Mouse (Mus musculus) heart, embryonic 13.5 days (tissue): Measurements from ENCODE around the gene Txndc9. TPM values are rescaled to one million over a fixed set of nuclear protein-coding genes. Genes with fewer than 3 reads are reported as not detected.

Experiments used
- ATAC-seq: fragments of 200-750 bp; cut with Nextera tagmentation; 2 replicates; pipeline ENCODE4 v1.8.0; 2017; ENCODE audit warnings: moderate TSS enrichment; ENCODE audit not compliant: insufficient number of reproducible peaks, low FRiP score, low TSS enrichment; ENCODE audit errors: extremely low read depth
- H3K27ac ChIP-seq: fragments of 300-500 bp; sonication (generic); replicated peaks from 2 replicates; pipeline ENCODE4 v1.5.1; 2015; ENCODE audit warnings: moderate library complexity, mild to moderate bottlenecking, inconsistent platforms
- H3K27me3 ChIP-seq: fragments of 300-500 bp; sonication (generic); replicated peaks from 2 replicates; pipeline ENCODE4 v1.6.1; 2015; ENCODE audit warnings: mild to moderate bottlenecking, inconsistent platforms
- H3K36me3 ChIP-seq: fragments of 300-500 bp; sonication (generic); 2 replicates; pipeline ENCODE4 v1.6.1; 2015; ENCODE audit warnings: mild to moderate bottlenecking, inconsistent platforms
- H3K4me1 ChIP-seq: fragments of 300-500 bp; sonication (generic); 2 replicates; pipeline ENCODE4 v1.6.1; 2015; ENCODE audit warnings: inconsistent platforms
- H3K4me2 ChIP-seq: fragments of 300-500 bp; sonication (generic); 2 replicates; pipeline ENCODE4 v1.6.1; 2015; ENCODE audit warnings: inconsistent platforms, mild to moderate bottlenecking, moderate library complexity
- H3K4me3 ChIP-seq: fragments of 300-500 bp; sonication (generic); 2 replicates; pipeline ENCODE4 v1.5.1; 2015; ENCODE audit warnings: moderate library complexity, mild to moderate bottlenecking, inconsistent platforms
- H3K9ac ChIP-seq: fragments of 300-500 bp; sonication (generic); 2 replicates; pipeline ENCODE4 v1.6.1; 2015; ENCODE audit warnings: inconsistent platforms, mild to moderate bottlenecking, moderate library complexity
- H3K9me3 ChIP-seq: fragments of 300-500 bp; sonication (generic); 2 replicates; pipeline ENCODE4 v1.6.1; 2016; ENCODE audit warnings: inconsistent platforms
- WGBS: fragments of 180-500 bp; shearing (Covaris S2); methylation state at CpG from one replicate; pipeline ENCODE4 v1.1.7; 2015; ENCODE audit warnings: mixed read lengths; 5-methylcytosine and 5-hydroxymethylcytosine counted together
- polyA plus RNA-seq: library from polyadenylated mRNA; unstranded; fragments of >200 nt; fragmentation: Nextera tagmentation; extraction: Ambion mirVana; gene quantifications from 2 replicates; pipeline ENCODE4 v1.2.1, GENCODE M21; 2015

The Txndc9 gene
- polyA plus RNA-seq = 107 and 115 TPM in 2 replicates

- peak; percentile 83 for ATAC-seq
- Histone ChIP-seq H3K27ac (peak within 1 kb of the TSS; percentile 93), H3K36me3 (peaks cover 31% of the 10 kb centered on the region), H3K4me3 (peak within 1 kb of the TSS; percentile 96), H3K4me2 (peak within 1 kb of the TSS; percentile 96), H3K27me3 (no peaks in the 10 kb centered on the region), H3K9me3 (no peaks in the 10 kb centered on the region), H3K9ac (peak within 1 kb of the TSS; percentile 97), H3K4me1 (peaks cover 21% of the 10 kb centered on the region)
- under 1% methylated on average over 50 of the region's 50 CpGs for WGBS
Measured at GRCm38 (mm10) chr1:37997867-37998266, at the start of gene Txndc9, which contains the start of gene Eif5b. Gene Txndc9 (minus strand): TSS chr1:37997893. Gene Eif5b (plus strand): TSS chr1:37998010.

- Histone ChIP-seq H3K9me3 (no peaks in the 10 kb centered on the region), H3K36me3 (peaks cover 88% of the 10 kb centered on the region), H3K4me3 (no peak overlapping the region), H3K27ac (no peak overlapping the region), H3K4me2 (no peak overlapping the region), H3K27me3 (no peaks in the 10 kb centered on the region), H3K4me1 (no peaks in the 10 kb centered on the region), H3K9ac (no peak overlapping the region)
- ATAC-seq = no peak
- WGBS = 91% methylated on average over 2 of the region's 2 CpGs
Measured at GRCm38 (mm10) chr1:38038898-38039297, 41.2 kb upstream of the Txndc9 start.

- Histone ChIP-seq H3K9ac (no peak overlapping the region), H3K9me3 (no peaks in the 10 kb centered on the region), H3K4me2 (no peak overlapping the region), H3K4me3 (no peak overlapping the region), H3K4me1 (no peaks in the 10 kb centered on the region), H3K27ac (no peak overlapping the region), H3K36me3 (peaks cover 90% of the 10 kb centered on the region), H3K27me3 (no peaks in the 10 kb centered on the region)
- WGBS = 86% methylated on average over 5 of the region's 5 CpGs
- ATAC-seq = no peak
Measured at GRCm38 (mm10) chr1:38037375-38037774, 39.7 kb upstream of the Txndc9 start.

- Histone ChIP-seq H3K36me3 (peaks cover 84% of the 10 kb centered on the region), H3K4me1 (no peaks in the 10 kb centered on the region), H3K27ac (no peak overlapping the region), H3K4me2 (no peak overlapping the region), H3K27me3 (no peaks in the 10 kb centered on the region), H3K9me3 (no peaks in the 10 kb centered on the region), H3K4me3 (no peak overlapping the region), H3K9ac (no peak overlapping the region)
- no peak for ATAC-seq
- 84% methylated on average over 4 of the region's 4 CpGs for WGBS
Measured at GRCm38 (mm10) chr1:38035521-38035920, 37.8 kb upstream of the Txndc9 start.

GRCm38 (mm10) chr1:38031391-38031790 lies 33.7 kb upstream of the Txndc9 start:
- Histone ChIP-seq H3K27me3 (no peaks in the 10 kb centered on the region), H3K9me3 (no peaks in the 10 kb centered on the region), H3K4me3 (no peak overlapping the region), H3K9ac (no peak overlapping the region), H3K27ac (no peak overlapping the region), H3K4me1 (no peaks in the 10 kb centered on the region), H3K4me2 (no peak overlapping the region), H3K36me3 (peaks cover 58% of the 10 kb centered on the region)
- 90% methylated on average over 5 of the region's 5 CpGs for WGBS
- ATAC-seq = no peak

- ATAC-seq = no peak
- 87% methylated on average over 7 of the region's 7 CpGs for WGBS
- H3K9ac ChIP-seq = no peak overlapping the region
- no peak overlapping the region for H3K4me2 ChIP-seq
- no peak overlapping the region for H3K27ac ChIP-seq
- H3K9me3 ChIP-seq = no peaks in the 10 kb centered on the region
- H3K27me3 ChIP-seq = no peaks in the 10 kb centered on the region
- H3K36me3 ChIP-seq = peaks cover 49% of the 10 kb centered on the region
- no peaks in the 10 kb centered on the region for H3K4me1 ChIP-seq
- no peak overlapping the region for H3K4me3 ChIP-seq
Measured at GRCm38 (mm10) chr1:38027301-38027700, 29.6 kb upstream of the Txndc9 start.

GRCm38 (mm10) chr1:38014551-38015203 lies 17.0 kb upstream of the Txndc9 start:
- no peaks in the 10 kb centered on the region for H3K9me3 ChIP-seq
- ATAC-seq = no peak

GRCm38 (mm10) chr1:38012509-38012908 lies 14.8 kb upstream of the Txndc9 start:
- H3K27ac ChIP-seq = 0 out of 2 replicates have a peak overlapping the region, but pooled peaks have one; percentile 38
- H3K36me3 ChIP-seq = no peaks in the 10 kb centered on the region
- no peaks in the 10 kb centered on the region for H3K9me3 ChIP-seq
- no peaks in the 10 kb centered on the region for H3K27me3 ChIP-seq
- H3K4me2 ChIP-seq = peak overlapping the region; percentile 26; the same call in 1 of the 2 replicates
- no peak overlapping the region for H3K4me3 ChIP-seq
- peaks cover 14% of the 10 kb centered on the region for H3K4me1 ChIP-seq
- no peak overlapping the region for H3K9ac ChIP-seq
- ATAC-seq = no peak; the same call in 1 of the 2 replicates

More at GRCm38 (mm10) chr1:38014551-38015203, 17.0 kb upstream of the Txndc9 start:
- WGBS = 95% methylated on average over 2 of the region's 2 CpGs
- peaks cover 14% of the 10 kb centered on the region for H3K4me1 ChIP-seq
- peaks cover 20% of the 10 kb centered on the region for H3K36me3 ChIP-seq
- no peaks in the 10 kb centered on the region for H3K27me3 ChIP-seq
- no peak overlapping the region for H3K27ac ChIP-seq
- no peak overlapping the region for H3K4me2 ChIP-seq
- no peak overlapping the region for H3K9ac ChIP-seq
- no peak overlapping the region for H3K4me3 ChIP-seq

- no peaks in the 10 kb centered on the region for H3K27me3 ChIP-seq
- H3K36me3 ChIP-seq = no peaks in the 10 kb centered on the region
- ATAC-seq = no peak
- no peak overlapping the region for H3K9ac ChIP-seq
- peak overlapping the region; percentile 26 for H3K4me2 ChIP-seq
- peaks cover 14% of the 10 kb centered on the region for H3K4me1 ChIP-seq
- H3K9me3 ChIP-seq = no peaks in the 10 kb centered on the region
- WGBS = 86% methylated on average over 3 of the region's 3 CpGs
- no peak overlapping the region for H3K27ac ChIP-seq
- no peak overlapping the region for H3K4me3 ChIP-seq
Measured at GRCm38 (mm10) chr1:38012104-38012503, 14.4 kb upstream of the Txndc9 start.

- Histone ChIP-seq H3K4me3 (no peak overlapping the region), H3K4me2 (peak overlapping the region; percentile 26), H3K4me1 (peaks cover 19% of the 10 kb centered on the region), H3K9me3 (no peaks in the 10 kb centered on the region), H3K9ac (no peak overlapping the region), H3K27ac (no peak overlapping the region), H3K27me3 (no peaks in the 10 kb centered on the region), H3K36me3 (no peaks in the 10 kb centered on the region)
- 63% methylated on average over 6 of the region's 6 CpGs for WGBS
- ATAC-seq = peak; percentile 68; the same call in 1 of the 2 replicates
Measured at GRCm38 (mm10) chr1:38011647-38012046, 14.0 kb upstream of the Txndc9 start.

GRCm38 (mm10) chr1:38006741-38007140 lies 9.0 kb upstream of the Txndc9 start:
- ATAC-seq = no peak
- H3K4me1 ChIP-seq = peaks cover 18% of the 10 kb centered on the region; the same call in 1 of the 2 replicates
- no peak overlapping the region for H3K4me3 ChIP-seq
- H3K27me3 ChIP-seq = no peaks in the 10 kb centered on the region
- no peaks in the 10 kb centered on the region for H3K36me3 ChIP-seq
- H3K9me3 ChIP-seq = no peaks in the 10 kb centered on the region
- H3K9ac ChIP-seq = no peak overlapping the region
- H3K27ac ChIP-seq = no peak overlapping the region
- no peak overlapping the region for H3K4me2 ChIP-seq
- WGBS = 77% methylated on average over 3 of the region's 3 CpGs

GRCm38 (mm10) chr1:38003046-38003445 lies 5.4 kb upstream of the Txndc9 start:
- H3K4me2 ChIP-seq = no peak overlapping the region
- ATAC-seq = no peak
- H3K4me1 ChIP-seq = peaks cover 21% of the 10 kb centered on the region
- H3K27ac ChIP-seq = no peak overlapping the region
- no peaks in the 10 kb centered on the region for H3K9me3 ChIP-seq
- WGBS = 76% methylated on average over 3 of the region's 3 CpGs
- H3K9ac ChIP-seq = no peak overlapping the region
- H3K4me3 ChIP-seq = no peak overlapping the region
- no peaks in the 10 kb centered on the region for H3K36me3 ChIP-seq
- no peaks in the 10 kb centered on the region for H3K27me3 ChIP-seq
